Mouse (Mus musculus) kidney, adult 2 months (tissue): Measurements from ENCODE around the gene Alg14.

Source experiments
- CTCF ChIP-seq: fragments of 200-500 bp; conservative IDR thresholded peaks from 2 replicates; pipeline ENCODE4 v1.5.1; 2011; ENCODE audit warnings: low read depth, mild to moderate bottlenecking, control low read depth, low read length, moderate library complexity, mixed read lengths; ENCODE audit not compliant: insufficient read depth, insufficient read length
- POLR2A ChIP-seq: fragments of 200-500 bp; IDR thresholded peaks from one replicate; pipeline ENCODE4 v1.6.1; 2011; ENCODE audit warnings: low read depth, low read length, control low read depth

DNA sequence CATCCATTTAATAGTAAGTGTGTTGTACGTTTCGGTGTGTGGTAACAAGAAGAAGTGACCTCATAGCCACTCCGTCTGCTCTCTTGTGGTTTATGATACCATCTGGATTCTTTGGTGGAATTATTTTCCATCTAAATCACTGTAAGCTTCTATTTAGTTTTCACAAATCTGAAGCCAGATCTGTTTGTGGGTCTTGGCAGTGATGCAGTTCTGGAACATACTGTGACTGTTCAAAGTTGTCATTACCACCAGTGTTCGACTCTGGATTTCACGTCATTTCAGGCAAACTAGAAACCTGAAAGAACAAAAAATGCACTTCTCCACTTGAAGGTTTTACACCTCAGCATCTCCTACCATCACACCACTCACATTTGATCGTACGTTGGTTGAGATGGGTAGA lies 23.9 kb downstream of the Alg14 start:
- no peak for TF ChIP-seq POLR2A
- no peak for TF ChIP-seq CTCF
